Mouse (Mus musculus): ENCODE measurements around the gene Cst8.

- TF ChIP-seq CTCF (conservative IDR thresholded peaks at IDR 0.05; ENCODE audit: low read length): no peak
- TF ChIP-seq POU5F1 (IDR thresholded peaks at IDR 0.05; ENCODE audit: borderline replicate concordance, low read length): no peak
- TF ChIP-seq NANOG (IDR thresholded peaks at IDR 0.05; ENCODE audit: borderline replicate concordance, low read length): no peak
Observed at GRCm38 (mm10) chr2:148798485-148798884, at the start of gene Cst8.

All from E14TG2a.4 (cell line).